Mouse (Mus musculus) cerebellum, adult 18-20 months (tissue): ENCODE data around the gene Gm14401.
"Not testable (repeated sequence)": the region's sequence is repeated elsewhere in the genome, so short reads cannot be mapped to it uniquely, and the experiment has no call there.

ENCODE experiments used
- DNase-seq, 2 experiments: peaks; one replicate each; pipeline ENCODE4 v3.0.0; 2021

The Gm14401 gene

DNA sequence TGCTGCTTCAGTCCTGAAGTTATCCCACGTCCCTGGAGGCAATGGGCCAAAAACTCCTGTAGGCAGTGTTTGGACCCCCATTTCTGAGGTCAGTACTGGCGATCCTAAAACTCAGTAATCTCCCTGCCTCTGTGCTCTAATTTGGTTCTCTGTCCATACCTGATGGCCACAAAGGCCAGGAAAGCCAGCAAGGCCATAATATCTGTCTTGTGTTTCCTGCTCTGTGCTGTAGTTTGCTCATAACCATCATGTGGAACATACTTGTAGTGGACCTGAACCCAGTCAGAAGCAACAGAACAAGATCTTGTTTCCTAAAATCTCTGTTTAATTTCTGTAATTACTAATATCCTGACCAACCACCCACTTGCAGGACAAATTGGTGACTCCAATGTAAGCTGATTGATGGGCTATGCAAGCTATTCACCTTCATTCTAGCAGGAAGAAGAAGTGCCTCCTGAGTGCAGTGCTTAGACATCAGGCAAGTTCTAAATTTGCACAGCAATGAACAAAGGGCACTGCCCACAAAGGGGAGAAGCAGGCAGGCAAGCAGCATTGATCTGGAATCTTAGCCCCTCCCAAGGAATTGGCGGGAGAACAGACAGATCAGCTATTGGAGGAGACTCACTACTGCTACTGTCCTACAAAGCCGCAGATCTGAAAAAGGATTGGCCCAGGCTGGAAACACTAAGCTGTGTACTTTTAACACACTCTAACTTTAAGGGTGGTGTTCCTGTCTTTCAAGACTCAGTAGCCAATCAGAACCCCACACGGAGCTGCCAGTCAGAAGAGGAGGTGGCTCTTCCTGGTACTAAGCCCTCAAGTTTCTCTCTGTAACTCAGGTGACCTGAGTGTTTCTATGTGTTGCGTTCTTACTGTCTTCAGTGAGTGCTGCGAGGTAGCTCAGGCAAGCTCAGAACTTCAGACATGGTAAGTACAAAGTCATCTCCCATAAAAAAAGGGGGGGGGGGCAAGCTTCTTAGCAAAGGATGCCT is at the start of gene Gm14401:
TSS of gene Gm14401 (plus strand) at position 889 of the 992 bp plus-strand sequence.
- DNase-seq = not testable (repeated sequence)

DNA sequence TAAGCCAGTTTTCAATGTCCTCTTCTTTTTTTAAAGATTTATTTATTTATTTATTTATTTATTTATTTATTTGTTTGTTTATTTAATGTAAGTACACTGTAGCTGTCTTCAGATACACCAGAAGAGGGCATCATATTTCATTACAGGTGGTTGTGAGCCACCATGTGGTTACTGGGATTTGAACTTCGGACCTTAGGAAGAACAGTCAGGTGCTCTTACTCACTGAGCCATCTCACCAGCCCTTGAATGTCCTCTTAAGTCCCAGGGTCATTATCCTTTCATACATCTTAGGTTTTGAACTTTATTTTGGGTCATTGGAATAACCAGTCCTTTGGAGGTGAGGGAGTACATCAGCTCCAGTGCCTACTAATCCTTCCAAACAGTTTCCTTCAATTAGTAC is 1.3 kb upstream of the Gm14401 start:
- DNase-seq = not testable (repeated sequence)

DNA sequence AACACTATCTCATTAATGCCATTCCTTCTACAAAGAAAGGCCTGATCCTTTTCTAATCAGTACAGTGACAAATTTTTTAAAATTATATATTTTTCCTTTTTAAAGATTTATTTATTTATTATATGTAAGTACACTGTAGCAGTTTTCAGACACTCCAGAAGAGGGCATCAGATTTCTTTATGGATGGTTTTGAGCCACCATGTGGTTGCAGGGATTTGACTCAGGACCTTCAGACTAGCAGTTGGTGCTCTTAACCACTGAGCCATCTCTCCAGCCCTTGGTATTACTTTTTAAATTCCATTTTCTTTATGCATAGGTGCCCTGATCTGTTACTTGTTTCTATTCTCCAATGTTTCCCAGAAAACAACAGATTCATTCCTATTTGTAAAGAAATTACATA is 895 bp downstream of the Gm14401 start:
- DNase-seq = not testable (repeated sequence)

GRCm38 (mm10) chr2:177079866-177080265 is 5.7 kb downstream of the Gm14401 start:
- not testable (repeated sequence) for DNase-seq

DNA sequence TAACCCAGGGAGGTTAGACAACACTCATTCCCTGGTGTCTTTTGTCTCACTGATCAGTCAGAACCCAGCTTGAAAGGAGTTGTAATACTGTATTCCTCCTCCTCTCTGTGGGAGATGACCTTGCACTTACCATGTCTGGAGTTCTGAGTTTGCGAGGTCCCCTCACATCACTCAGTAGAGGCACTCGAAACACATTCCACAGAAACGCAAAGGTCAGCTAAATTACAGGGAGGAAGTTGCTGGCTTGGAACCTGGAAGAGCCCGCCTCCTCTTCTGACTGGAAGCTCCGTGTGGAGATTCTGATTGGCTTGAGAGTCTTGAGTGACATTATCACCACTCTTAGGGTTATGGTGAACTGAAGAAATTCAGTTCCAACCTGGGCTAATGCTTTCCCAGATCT is 35.0 kb downstream of the Gm14401 start:
- DNase-seq = not testable (repeated sequence)

GRCm38 (mm10) chr2:177129097-177129496 is 55.0 kb downstream of the Gm14401 start:
- DNase-seq = not testable (repeated sequence)
